Mouse (Mus musculus) kidney, embryonic 14.5 days (tissue): ENCODE measurements at regions not wholly inside any gene's neighbourhood (a gene's known extent, or its start where the extent isn't known, plus 50 kb on each side); places are given as distances from the start of the nearest gene placed in this dataset.
"Not testable (repeated sequence)": the region's sequence is repeated elsewhere in the genome, so short reads cannot be mapped to it uniquely, and the experiment has no call there.

Experiments used
- ATAC-seq: fragments of 200-750 bp; cut with Nextera tagmentation; 2 replicates; pipeline ENCODE4 v1.8.0; 2017; ENCODE audit warnings: moderate number of reproducible peaks, mild to moderate bottlenecking, moderate TSS enrichment, moderate library complexity; ENCODE audit not compliant: low FRiP score, low TSS enrichment
- H3K27ac ChIP-seq: fragments of 300-500 bp; sonication (generic); 2 replicates; pipeline ENCODE4 v1.5.1; 2014; ENCODE audit warnings: low read depth, mild to moderate bottlenecking, low read length, moderate library complexity, mixed read lengths
- H3K27me3 ChIP-seq: fragments of 300-500 bp; sonication (generic); 2 replicates; pipeline ENCODE4 v1.6.1; 2014; ENCODE audit warnings: mild to moderate bottlenecking, low read length; ENCODE audit not compliant: control insufficient read depth, insufficient read depth
- H3K36me3 ChIP-seq: fragments of 300-500 bp; sonication (generic); 2 replicates; pipeline ENCODE4 v1.6.1; 2014; ENCODE audit warnings: low read length, mixed read lengths; ENCODE audit not compliant: control insufficient read depth, insufficient read depth
- H3K4me1 ChIP-seq: fragments of 300-500 bp; sonication (generic); 2 replicates; pipeline ENCODE4 v1.6.1; 2014; ENCODE audit warnings: low read length, mixed read lengths; ENCODE audit not compliant: control insufficient read depth, insufficient read depth
- H3K4me2 ChIP-seq: fragments of 300-500 bp; sonication (generic); replicated peaks from 2 replicates; pipeline ENCODE4 v1.6.1; 2014; ENCODE audit warnings: low read depth, mild to moderate bottlenecking, low read length
- H3K4me3 ChIP-seq: fragments of 300-500 bp; sonication (generic); 2 replicates; pipeline ENCODE4 v1.5.1; 2014; ENCODE audit warnings: mild to moderate bottlenecking, low read length
- H3K9ac ChIP-seq: fragments of 300-500 bp; sonication (generic); 2 replicates; pipeline ENCODE4 v1.6.1; 2014; ENCODE audit warnings: low read depth, mild to moderate bottlenecking, low read length, moderate library complexity
- H3K9me3 ChIP-seq: fragments of 300-500 bp; sonication (generic); 2 replicates; pipeline ENCODE4 v1.6.1; 2016; ENCODE audit warnings: low read length; ENCODE audit not compliant: control insufficient read depth
- WGBS: fragments of 180-500 bp; shearing (Covaris S2); extraction: QIAGEN DNeasy Blood & Tissue Kit; methylation state at CpG from one replicate; pipeline ENCODE4 v1.1.7; 2014; 5-methylcytosine and 5-hydroxymethylcytosine counted together

GRCm38 (mm10) chr15:52464226-52465138, 1420.2 kb upstream of the Gm7489 start:
- Histone ChIP-seq H3K4me1 (no peaks in the 10 kb centered on the region), H3K27me3 (no peaks in the 10 kb centered on the region), H3K9me3 (no peaks in the 10 kb centered on the region), H3K4me2 (no peak overlapping the region), H3K36me3 (no peaks in the 10 kb centered on the region), H3K4me3 (no peak overlapping the region), H3K27ac (no peak overlapping the region), H3K9ac (no peak overlapping the region)
- 17% methylated on average over 8 of the region's 8 CpGs for WGBS
- ATAC-seq, result no peak

- not testable (repeated sequence) for ATAC-seq, H3K4me1 ChIP-seq, H3K9ac ChIP-seq, H3K9me3 ChIP-seq, H3K4me2 ChIP-seq, H3K27ac ChIP-seq, H3K4me3 ChIP-seq, H3K27me3 ChIP-seq, H3K36me3 ChIP-seq
- WGBS, result 90% methylated on average over 16 of the region's 20 CpGs
Observed at GRCm38 (mm10) chr15:52478124-52478523, 1406.6 kb upstream of the Gm7489 start.

GRCm38 (mm10) chr15:52480834-52481233, 1403.9 kb upstream of the Gm7489 start:
- no peaks in the 10 kb centered on the region for H3K4me1 ChIP-seq
- no peak overlapping the region for H3K27ac ChIP-seq
- no peak overlapping the region for H3K4me3 ChIP-seq
- no peaks in the 10 kb centered on the region for H3K9me3 ChIP-seq
- no peaks in the 10 kb centered on the region for H3K36me3 ChIP-seq
- WGBS, result 19% methylated on average over 3 of the region's 3 CpGs
- no peak overlapping the region for H3K9ac ChIP-seq
- peak; percentile 85 for ATAC-seq
- no peak overlapping the region for H3K4me2 ChIP-seq
- no peaks in the 10 kb centered on the region for H3K27me3 ChIP-seq

DNA sequence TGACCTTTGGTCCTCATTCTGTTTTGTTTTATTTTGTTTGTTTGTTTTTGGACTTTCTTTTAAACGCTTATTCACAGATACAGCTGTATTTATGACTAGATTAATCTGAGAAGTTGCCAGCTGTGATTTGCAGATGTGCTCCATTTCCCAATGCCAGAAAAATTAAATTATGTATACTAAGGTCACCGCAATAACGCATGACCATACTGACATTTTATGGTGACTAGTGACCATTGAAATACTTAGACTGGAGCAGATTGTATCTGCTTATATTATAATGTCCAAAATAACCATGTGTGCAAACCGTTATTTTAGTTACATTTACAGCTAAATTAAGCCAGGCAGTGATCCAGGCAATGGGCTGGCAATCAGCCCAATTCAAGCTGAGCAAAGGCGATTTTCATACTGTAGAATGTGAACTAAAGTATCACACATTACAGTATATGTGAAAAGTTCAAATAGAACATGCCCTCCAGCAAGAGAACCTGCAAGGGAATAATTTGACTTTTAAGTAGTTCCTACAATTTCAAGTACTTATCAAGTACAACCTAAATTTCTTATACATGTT, 1401.0 kb upstream of the Gm7489 start:
- H3K9me3 ChIP-seq, result no peaks in the 10 kb centered on the region
- H3K27me3 ChIP-seq, result no peaks in the 10 kb centered on the region
- H3K4me1 ChIP-seq, result no peaks in the 10 kb centered on the region
- H3K9ac ChIP-seq, result no peak overlapping the region
- H3K4me3 ChIP-seq, result no peak overlapping the region
- no peak overlapping the region for H3K27ac ChIP-seq
- WGBS, result 58% methylated on average over 5 of the region's 5 CpGs
- no peaks in the 10 kb centered on the region for H3K36me3 ChIP-seq
- no peak for ATAC-seq
- no peak overlapping the region for H3K4me2 ChIP-seq

GRCm38 (mm10) chr15:52484276-52484675, 1400.4 kb upstream of the Gm7489 start:
- H3K27me3 ChIP-seq, result no peaks in the 10 kb centered on the region
- no peaks in the 10 kb centered on the region for H3K36me3 ChIP-seq
- no peak overlapping the region for H3K4me3 ChIP-seq
- no peaks in the 10 kb centered on the region for H3K9me3 ChIP-seq
- no peak overlapping the region for H3K4me2 ChIP-seq
- no peak overlapping the region for H3K27ac ChIP-seq
- no peak for ATAC-seq
- WGBS, result 83% methylated on average over 5 of the region's 5 CpGs
- H3K4me1 ChIP-seq, result no peaks in the 10 kb centered on the region
- H3K9ac ChIP-seq, result no peak overlapping the region

DNA sequence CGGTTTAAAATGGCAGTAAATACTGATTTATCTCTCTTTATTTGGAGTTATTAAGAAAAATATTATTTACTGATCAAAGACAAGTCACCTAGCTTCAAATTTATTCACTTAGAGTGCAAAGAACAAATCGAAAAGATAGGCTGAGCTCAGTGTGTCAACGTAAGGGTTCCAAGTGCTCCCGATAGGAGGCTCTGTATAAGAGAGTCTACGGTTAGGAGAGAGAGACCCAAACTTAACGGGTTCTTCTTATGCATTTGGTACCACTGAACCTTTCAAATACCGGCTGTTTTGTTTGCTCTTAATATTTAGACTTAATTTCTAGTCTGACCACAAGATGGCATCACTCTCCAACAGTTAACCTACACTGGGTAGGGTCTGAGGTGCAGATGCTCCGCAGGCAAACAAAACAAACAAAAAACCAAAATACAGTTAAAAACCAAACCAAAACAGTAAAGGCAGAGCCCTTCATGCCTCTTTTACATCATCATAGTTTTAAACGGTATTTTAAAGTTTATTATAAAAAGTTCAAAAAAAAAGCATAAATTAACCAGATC, 1379.4 kb upstream of the Gm7489 start:
- peak; percentile 69 for ATAC-seq

DNA sequence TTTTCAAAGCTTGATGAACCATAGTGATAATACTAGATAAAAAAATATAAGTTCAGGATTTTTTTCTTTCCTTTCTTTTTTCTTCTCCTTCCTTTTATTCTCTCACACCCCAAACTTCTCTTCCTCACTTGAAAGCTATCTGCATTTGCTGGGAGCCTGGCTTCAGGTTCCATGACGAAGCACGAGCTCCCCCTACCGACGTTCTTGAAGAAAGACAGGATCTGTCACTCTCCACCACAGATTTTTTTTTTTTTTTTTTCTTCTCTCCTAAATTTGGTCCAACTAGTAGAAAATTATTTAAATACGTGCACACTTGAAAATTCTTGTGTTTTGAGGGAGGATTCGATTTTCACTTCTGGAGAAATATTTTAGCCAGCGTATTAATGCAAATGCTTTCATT, 1377.8 kb upstream of the Gm7489 start:
- ATAC-seq, result no peak
- no peaks in the 10 kb centered on the region for H3K4me1 ChIP-seq
- H3K9ac ChIP-seq, result no peak overlapping the region
- no peak overlapping the region for H3K4me3 ChIP-seq
- H3K27ac ChIP-seq, result no peak overlapping the region
- H3K4me2 ChIP-seq, result no peak overlapping the region
- 6% methylated on average over 7 of the region's 7 CpGs for WGBS
- no peaks in the 10 kb centered on the region for H3K27me3 ChIP-seq
- H3K9me3 ChIP-seq, result no peaks in the 10 kb centered on the region
- H3K36me3 ChIP-seq, result no peaks in the 10 kb centered on the region

More for the DNA sequence above, 1379.4 kb upstream of the Gm7489 start:
- H3K36me3 ChIP-seq, result no peaks in the 10 kb centered on the region
- H3K9ac ChIP-seq, result no peak overlapping the region
- 39% methylated on average over 9 of the region's 9 CpGs for WGBS
- no peaks in the 10 kb centered on the region for H3K27me3 ChIP-seq
- H3K9me3 ChIP-seq, result no peaks in the 10 kb centered on the region
- no peak overlapping the region for H3K4me2 ChIP-seq
- no peaks in the 10 kb centered on the region for H3K4me1 ChIP-seq
- no peak overlapping the region for H3K4me3 ChIP-seq
- no peak overlapping the region for H3K27ac ChIP-seq

GRCm38 (mm10) chr15:52508609-52509008, 1376.1 kb upstream of the Gm7489 start:
- 82% methylated on average over 2 of the region's 2 CpGs for WGBS

GRCm38 (mm10) chr15:52510137-52510536, 1374.6 kb upstream of the Gm7489 start:
- Histone ChIP-seq H3K36me3 (no peaks in the 10 kb centered on the region), H3K4me2 (no peak overlapping the region), H3K27ac (no peak overlapping the region), H3K4me1 (no peaks in the 10 kb centered on the region), H3K9me3 (no peaks in the 10 kb centered on the region), H3K9ac (no peak overlapping the region), H3K4me3 (no peak overlapping the region), H3K27me3 (no peaks in the 10 kb centered on the region)
- 67% methylated on average over 4 of the region's 4 CpGs for WGBS
- ATAC-seq, result no peak

More at GRCm38 (mm10) chr15:52508609-52509008, 1376.1 kb upstream of the Gm7489 start:
- Histone ChIP-seq H3K9ac (no peak overlapping the region), H3K27ac (no peak overlapping the region), H3K36me3 (no peaks in the 10 kb centered on the region), H3K4me2 (no peak overlapping the region), H3K9me3 (no peaks in the 10 kb centered on the region), H3K27me3 (no peaks in the 10 kb centered on the region), H3K4me3 (no peak overlapping the region), H3K4me1 (no peaks in the 10 kb centered on the region)
- no peak for ATAC-seq
